Mouse (Mus musculus): ENCODE measurements around the gene Gpr27. TPM values are rescaled to one million over a fixed set of nuclear protein-coding genes. Genes with fewer than 3 reads are reported as not detected.

Gpr27 gene
- polyA plus RNA-seq (2015; fragmentation: Nextera tagmentation; extraction: Ambion mirVana), result 1.0 and 1.4 TPM in 2 replicates

GRCm38 (mm10) chr6:99692206-99692915 lies at the start of gene Gpr27:
Gpr27 (plus strand) TSS chr6:99692679.
- H3K27ac ChIP-seq, result no peak within 1 kb of the TSS

GRCm38 (mm10) chr6:99643439-99644199 lies 48.9 kb upstream of the Gpr27 start:
- H3K9ac ChIP-seq, result no peak overlapping the region
- no peaks in the 10 kb centered on the region for H3K9me3 ChIP-seq (replicated peaks)
- H3K4me2 ChIP-seq, result peak overlapping the region; percentile 37
- H3K36me3 ChIP-seq, result peaks cover 4% of the 10 kb centered on the region; the same call in 1 of the 2 replicates
- no peaks in the 10 kb centered on the region for H3K27me3 ChIP-seq
- peak overlapping the region; percentile 78 for H3K27ac ChIP-seq
- peak; percentile 77 for ATAC-seq (replicated peaks; ENCODE audit: insufficient number of reproducible peaks, insufficient read depth, low FRiP score, low read depth)
- 24% methylated on average over 10 of the region's 10 CpGs for WGBS
- H3K4me1 ChIP-seq (replicated peaks), result peaks cover 13% of the 10 kb centered on the region
- no peak overlapping the region for H3K4me3 ChIP-seq

More at GRCm38 (mm10) chr6:99692206-99692915, at the start of gene Gpr27:
- H3K27me3 ChIP-seq, result peaks cover 84% of the 10 kb centered on the region
- peak within 1 kb of the TSS; percentile 74 for H3K4me3 ChIP-seq
- H3K9ac ChIP-seq, result peak within 1 kb of the TSS; percentile 67
- peaks cover 16% of the 10 kb centered on the region for H3K4me1 ChIP-seq (replicated peaks)
- WGBS, result under 1% methylated on average over 85 of the region's 112 CpGs
- ATAC-seq (replicated peaks; ENCODE audit: insufficient number of reproducible peaks, insufficient read depth, low FRiP score, low read depth), result peak; percentile 52
- no peaks in the 10 kb centered on the region for H3K9me3 ChIP-seq (replicated peaks)
- no peaks in the 10 kb centered on the region for H3K36me3 ChIP-seq
- H3K4me2 ChIP-seq, result peak within 1 kb of the TSS; percentile 95

GRCm38 (mm10) chr6:99644386-99644785 lies 48.1 kb upstream of the Gpr27 start:
- Histone ChIP-seq H3K27ac (peak overlapping the region; percentile 78), H3K27me3 (no peaks in the 10 kb centered on the region), H3K4me1 (replicated peaks) (peaks cover 13% of the 10 kb centered on the region), H3K4me2 (peak overlapping the region; percentile 37; the same call in 1 of the 2 replicates), H3K36me3 (peaks cover 3% of the 10 kb centered on the region; the same call in 1 of the 2 replicates), H3K9me3 (replicated peaks) (no peaks in the 10 kb centered on the region), H3K4me3 (no peak overlapping the region), H3K9ac (no peak overlapping the region)
- 50% methylated on average over 5 of the region's 5 CpGs for WGBS
- ATAC-seq (replicated peaks; ENCODE audit: insufficient number of reproducible peaks, insufficient read depth, low FRiP score, low read depth), result no peak

- Histone ChIP-seq H3K4me1 (replicated peaks) (peaks cover 13% of the 10 kb centered on the region), H3K4me3 (no peak overlapping the region), H3K4me2 (no peak overlapping the region), H3K27me3 (no peaks in the 10 kb centered on the region), H3K9ac (no peak overlapping the region), H3K27ac (no peak overlapping the region), H3K36me3 (no peaks in the 10 kb centered on the region), H3K9me3 (replicated peaks) (no peaks in the 10 kb centered on the region)
- WGBS, result 72% methylated on average over 5 of the region's 5 CpGs
- ATAC-seq (replicated peaks; ENCODE audit: insufficient number of reproducible peaks, insufficient read depth, low FRiP score, low read depth), result no peak
Measured at GRCm38 (mm10) chr6:99644876-99645275, 47.6 kb upstream of the Gpr27 start.

GRCm38 (mm10) chr6:99646344-99646743 lies 46.1 kb upstream of the Gpr27 start:
- no peak overlapping the region for H3K4me3 ChIP-seq
- H3K27me3 ChIP-seq, result no peaks in the 10 kb centered on the region
- ATAC-seq (replicated peaks; ENCODE audit: insufficient number of reproducible peaks, insufficient read depth, low FRiP score, low read depth), result no peak
- no peaks in the 10 kb centered on the region for H3K36me3 ChIP-seq
- H3K9ac ChIP-seq, result no peak overlapping the region
- 60% methylated on average over 10 of the region's 10 CpGs for WGBS
- H3K9me3 ChIP-seq (replicated peaks), result no peaks in the 10 kb centered on the region
- no peak overlapping the region for H3K4me2 ChIP-seq
- no peak overlapping the region for H3K27ac ChIP-seq
- peaks cover 13% of the 10 kb centered on the region for H3K4me1 ChIP-seq (replicated peaks)

- Histone ChIP-seq H3K4me3 (no peak overlapping the region), H3K27ac (no peak overlapping the region), H3K36me3 (no peaks in the 10 kb centered on the region), H3K9me3 (replicated peaks) (no peaks in the 10 kb centered on the region), H3K9ac (no peak overlapping the region), H3K27me3 (no peaks in the 10 kb centered on the region), H3K4me1 (replicated peaks) (peaks cover 7% of the 10 kb centered on the region), H3K4me2 (no peak overlapping the region)
- no peak for ATAC-seq (replicated peaks; ENCODE audit: insufficient number of reproducible peaks, insufficient read depth, low FRiP score, low read depth)
- 64% methylated on average over 2 of the region's 2 CpGs for WGBS
Measured at GRCm38 (mm10) chr6:99649307-99649706, 43.2 kb upstream of the Gpr27 start.

GRCm38 (mm10) chr6:99652341-99652740 lies 40.1 kb upstream of the Gpr27 start:
- Histone ChIP-seq H3K9me3 (replicated peaks) (no peaks in the 10 kb centered on the region), H3K9ac (no peak overlapping the region), H3K27ac (no peak overlapping the region), H3K4me3 (no peak overlapping the region), H3K4me1 (replicated peaks) (peaks cover 5% of the 10 kb centered on the region; the same call in 1 of the 2 replicates), H3K36me3 (no peaks in the 10 kb centered on the region), H3K4me2 (no peak overlapping the region), H3K27me3 (no peaks in the 10 kb centered on the region)
- 59% methylated on average over 2 of the region's 2 CpGs for WGBS
- no peak for ATAC-seq (replicated peaks; ENCODE audit: insufficient number of reproducible peaks, insufficient read depth, low FRiP score, low read depth)

GRCm38 (mm10) chr6:99654343-99654742 lies 38.1 kb upstream of the Gpr27 start:
- ATAC-seq (replicated peaks; ENCODE audit: insufficient number of reproducible peaks, insufficient read depth, low FRiP score, low read depth), result 0 out of 2 replicates have a peak, but pooled peaks have one; percentile 50
- 31% methylated on average over 5 of the region's 5 CpGs for WGBS
- Histone ChIP-seq H3K9ac (no peak overlapping the region), H3K27me3 (no peaks in the 10 kb centered on the region), H3K36me3 (no peaks in the 10 kb centered on the region), H3K27ac (no peak overlapping the region), H3K4me3 (no peak overlapping the region), H3K9me3 (replicated peaks) (no peaks in the 10 kb centered on the region), H3K4me2 (no peak overlapping the region), H3K4me1 (replicated peaks) (peaks cover 5% of the 10 kb centered on the region; the same call in 1 of the 2 replicates)

GRCm38 (mm10) chr6:99655488-99655887 lies 37.0 kb upstream of the Gpr27 start:
- ATAC-seq (replicated peaks; ENCODE audit: insufficient number of reproducible peaks, insufficient read depth, low FRiP score, low read depth), result no peak
- Histone ChIP-seq H3K4me2 (no peak overlapping the region; the same call in 1 of the 2 replicates), H3K36me3 (no peaks in the 10 kb centered on the region), H3K27me3 (no peaks in the 10 kb centered on the region), H3K27ac (no peak overlapping the region), H3K4me1 (replicated peaks) (peaks cover 5% of the 10 kb centered on the region), H3K4me3 (no peak overlapping the region), H3K9ac (no peak overlapping the region), H3K9me3 (replicated peaks) (no peaks in the 10 kb centered on the region)
- 48% methylated on average over 7 of the region's 7 CpGs for WGBS

GRCm38 (mm10) chr6:99656088-99656487 lies 36.4 kb upstream of the Gpr27 start:
- peaks cover 5% of the 10 kb centered on the region for H3K4me1 ChIP-seq (replicated peaks)
- no peak overlapping the region for H3K9ac ChIP-seq
- no peak overlapping the region for H3K4me2 ChIP-seq
- no peaks in the 10 kb centered on the region for H3K27me3 ChIP-seq
- no peaks in the 10 kb centered on the region for H3K36me3 ChIP-seq
- H3K27ac ChIP-seq, result no peak overlapping the region
- no peaks in the 10 kb centered on the region for H3K9me3 ChIP-seq (replicated peaks)
- ATAC-seq (replicated peaks; ENCODE audit: insufficient number of reproducible peaks, insufficient read depth, low FRiP score, low read depth), result no peak
- WGBS, result 87% methylated on average over 2 of the region's 2 CpGs
- H3K4me3 ChIP-seq, result no peak overlapping the region

GRCm38 (mm10) chr6:99658586-99658985 lies 33.9 kb upstream of the Gpr27 start:
- no peak overlapping the region for H3K4me3 ChIP-seq
- no peaks in the 10 kb centered on the region for H3K9me3 ChIP-seq (replicated peaks)
- H3K36me3 ChIP-seq, result no peaks in the 10 kb centered on the region
- H3K9ac ChIP-seq, result no peak overlapping the region
- peaks cover 5% of the 10 kb centered on the region for H3K4me1 ChIP-seq (replicated peaks)
- ATAC-seq (replicated peaks; ENCODE audit: insufficient number of reproducible peaks, insufficient read depth, low FRiP score, low read depth), result no peak
- WGBS, result 74% methylated on average over 10 of the region's 10 CpGs
- H3K27me3 ChIP-seq, result no peaks in the 10 kb centered on the region
- no peak overlapping the region for H3K27ac ChIP-seq
- H3K4me2 ChIP-seq, result no peak overlapping the region
